Mouse (Mus musculus) cerebellum, adult 11-12 months (tissue): ENCODE measurements around the gene Psmb8.

Source experiments
- DNase-seq: peaks from one replicate; pipeline ENCODE4 v3.0.0; 2022

Psmb8 gene

DNA sequence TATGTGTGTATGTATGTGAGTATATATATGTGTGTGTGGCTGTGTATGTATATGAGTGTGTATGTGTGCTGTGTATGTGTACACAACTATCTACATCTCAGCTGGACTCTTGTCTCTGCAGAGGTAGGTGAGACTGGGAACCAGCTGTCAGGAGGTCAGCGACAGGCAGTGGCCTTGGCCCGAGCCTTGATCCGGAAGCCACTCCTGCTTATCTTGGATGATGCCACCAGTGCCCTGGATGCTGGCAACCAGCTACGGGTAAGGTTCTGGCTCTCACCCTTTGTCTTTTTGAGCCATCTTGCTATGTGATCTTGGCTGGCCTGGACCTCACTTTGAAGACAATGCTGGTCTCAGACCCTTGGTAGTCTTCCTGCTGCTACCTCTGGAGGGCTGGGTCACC is 2.8 kb upstream of the Psmb8 start:
- DNase-seq = no peak

DNA sequence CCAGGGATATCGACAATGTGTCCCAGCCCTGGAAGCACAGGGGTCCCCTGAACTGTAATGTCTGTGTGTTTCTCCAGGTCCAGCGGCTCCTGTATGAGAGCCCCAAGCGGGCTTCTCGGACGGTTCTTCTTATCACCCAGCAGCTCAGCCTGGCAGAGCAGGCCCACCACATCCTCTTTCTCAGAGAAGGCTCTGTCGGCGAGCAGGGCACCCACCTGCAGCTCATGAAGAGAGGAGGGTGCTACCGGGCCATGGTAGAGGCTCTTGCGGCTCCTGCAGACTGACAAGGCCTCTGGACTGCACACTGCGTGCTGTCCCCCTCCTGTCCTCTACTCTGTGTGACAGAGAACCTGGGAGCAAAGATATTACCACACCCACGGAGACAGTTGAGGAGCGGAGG is 1.0 kb upstream of the Psmb8 start:
- DNase-seq = no peak

DNA sequence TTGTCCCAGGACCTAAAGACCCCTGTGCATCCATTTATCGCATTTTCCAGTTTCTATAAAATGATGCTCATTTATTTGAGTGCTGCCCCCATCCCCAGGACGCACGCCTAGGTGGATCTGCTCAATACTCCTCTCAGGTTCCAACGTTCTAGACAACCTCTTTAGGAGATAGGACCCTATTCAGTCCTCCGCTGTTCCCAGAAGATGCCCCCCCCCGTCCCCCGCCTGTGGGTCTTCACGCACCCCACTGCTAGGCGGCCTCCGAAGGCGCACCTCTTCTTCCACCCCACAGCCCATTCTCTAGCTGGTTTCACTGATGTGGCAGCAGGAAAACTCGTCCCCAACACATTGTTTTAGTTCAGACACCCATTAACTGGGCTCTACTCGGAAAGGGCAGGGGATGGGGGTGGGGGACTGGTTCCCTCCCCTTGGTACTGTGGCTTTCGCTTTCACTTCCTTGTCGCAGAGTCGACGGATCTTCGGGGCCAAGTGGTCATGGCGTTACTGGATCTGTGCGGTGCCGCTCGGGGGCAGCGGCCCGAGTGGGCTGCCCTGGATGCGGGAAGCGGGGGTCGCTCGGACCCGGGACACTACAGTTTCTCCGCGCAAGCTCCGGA is 491 bp downstream of the Psmb8 start:
- DNase-seq = no peak

DNA sequence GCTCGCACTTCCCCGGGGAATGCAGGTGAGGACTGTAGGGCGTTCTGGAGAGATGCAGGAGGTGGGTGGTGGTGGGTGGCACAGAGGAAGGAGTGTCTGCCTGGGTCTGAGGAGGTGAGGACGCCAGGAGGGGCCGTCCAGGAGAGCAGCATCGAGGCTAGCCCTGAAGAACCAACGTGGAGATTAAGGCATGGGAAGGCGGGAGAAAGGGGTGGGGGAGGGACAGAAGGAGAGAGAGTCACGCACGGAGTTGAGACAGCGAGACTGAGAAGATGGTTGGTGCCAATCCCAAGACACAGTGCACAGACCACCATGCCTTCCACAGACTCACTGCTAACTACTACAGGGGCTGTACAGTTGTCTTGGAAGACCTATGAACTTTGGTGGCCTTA is 996 bp downstream of the Psmb8 start:
- DNase-seq = no peak

DNA sequence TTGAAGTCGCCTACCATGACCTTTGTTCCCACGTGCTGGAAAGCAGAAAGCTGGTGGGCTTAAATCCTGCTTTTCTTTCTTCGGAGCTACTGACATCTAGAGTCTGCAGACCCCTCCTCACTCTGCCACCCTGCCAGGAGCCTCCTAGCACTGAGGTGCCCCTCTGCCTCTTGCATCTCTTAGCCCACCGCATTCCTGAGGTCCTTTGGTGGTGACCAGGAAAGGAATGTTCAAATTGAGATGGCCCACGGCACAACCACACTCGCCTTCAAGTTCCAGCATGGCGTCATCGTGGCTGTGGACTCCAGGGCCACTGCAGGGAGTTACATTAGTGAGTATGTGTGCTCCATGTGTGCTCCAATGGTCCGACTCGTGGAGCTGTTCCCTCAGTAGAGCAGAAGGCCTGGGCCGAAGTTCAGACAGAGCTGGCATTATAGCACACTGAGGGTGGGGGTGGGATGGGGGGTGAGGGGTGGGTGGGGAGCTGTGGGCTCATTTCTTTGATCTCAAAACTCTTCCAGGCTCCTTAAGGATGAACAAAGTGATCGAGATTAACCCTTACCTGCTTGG is 1.6 kb downstream of the Psmb8 start:
- DNase-seq = no peak

DNA sequence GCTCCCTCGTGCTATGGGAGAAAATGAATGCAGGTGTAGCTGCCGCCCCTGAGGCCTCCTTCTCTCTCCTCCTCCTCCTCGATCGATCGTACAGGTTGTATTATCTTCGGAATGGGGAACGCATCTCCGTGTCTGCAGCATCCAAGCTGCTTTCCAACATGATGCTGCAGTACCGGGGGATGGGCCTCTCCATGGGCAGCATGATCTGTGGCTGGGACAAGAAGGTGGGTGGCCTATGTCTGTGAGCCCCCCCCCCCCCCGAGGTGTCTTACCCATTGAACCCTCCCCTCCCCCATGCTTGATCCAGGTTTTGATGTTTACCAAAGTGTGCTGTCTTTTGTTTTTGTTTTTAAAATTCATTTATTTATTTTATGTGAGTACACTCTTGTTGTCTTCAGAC is 2.5 kb downstream of the Psmb8 start:
- DNase-seq = no peak

DNA sequence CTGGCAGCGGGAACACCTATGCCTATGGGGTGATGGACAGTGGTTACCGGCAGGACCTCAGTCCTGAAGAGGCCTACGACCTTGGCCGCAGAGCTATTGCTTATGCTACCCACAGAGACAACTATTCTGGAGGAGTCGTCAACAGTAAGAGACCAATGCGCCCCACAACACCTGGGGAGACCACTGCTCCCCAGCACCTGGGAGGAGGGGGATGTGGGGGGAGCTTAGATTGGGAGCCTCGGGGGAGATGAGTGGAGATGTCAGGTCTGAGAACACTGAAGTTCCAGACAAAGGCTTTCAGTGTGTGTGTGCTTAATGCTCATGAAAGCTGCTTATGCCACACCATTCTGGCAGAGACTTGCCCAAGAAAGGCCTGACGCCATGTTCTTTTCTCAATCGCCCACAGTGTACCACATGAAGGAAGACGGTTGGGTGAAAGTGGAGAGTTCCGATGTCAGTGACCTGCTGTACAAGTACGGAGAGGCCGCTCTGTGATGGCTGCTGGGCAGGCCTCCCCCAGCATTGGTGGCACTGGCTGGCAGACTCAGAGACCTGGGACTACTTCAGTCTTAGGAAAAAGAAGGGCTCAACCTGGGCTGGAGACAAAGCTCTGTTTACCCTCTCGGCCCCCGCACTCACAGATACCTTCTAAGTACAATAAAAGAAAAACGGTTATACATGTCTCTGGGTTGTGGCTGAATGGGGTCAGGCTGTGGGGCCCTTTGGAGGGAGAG is 3.4 kb downstream of the Psmb8 start:
- no peak for DNase-seq

DNA sequence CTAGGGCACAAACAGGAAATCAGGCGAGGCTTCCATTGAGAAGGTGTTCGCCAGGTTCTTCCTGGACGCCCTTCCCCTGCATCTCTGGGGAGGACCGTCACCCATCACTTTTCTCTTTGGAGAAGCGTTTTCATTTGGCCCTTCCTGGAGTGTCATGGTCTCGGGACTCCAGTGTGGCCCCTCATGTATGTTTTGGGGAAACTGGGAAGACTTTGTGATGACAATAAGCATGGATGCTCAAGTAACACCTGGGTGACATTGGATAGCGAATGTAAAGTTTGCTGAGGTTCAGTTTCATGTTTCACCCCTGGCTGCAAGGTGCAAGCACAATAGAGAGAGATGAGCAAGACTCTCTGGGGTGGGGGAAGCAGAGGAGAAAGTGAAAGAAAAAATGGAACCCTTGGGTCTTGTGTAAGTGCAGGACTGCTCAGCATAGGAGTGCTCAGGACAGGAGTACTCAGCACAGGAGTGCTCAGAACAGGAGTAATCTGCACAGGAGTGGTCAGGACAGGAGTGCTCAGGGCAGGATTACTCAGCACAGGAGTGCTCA is 4.1 kb downstream of the Psmb8 start:
- no peak for DNase-seq

DNA sequence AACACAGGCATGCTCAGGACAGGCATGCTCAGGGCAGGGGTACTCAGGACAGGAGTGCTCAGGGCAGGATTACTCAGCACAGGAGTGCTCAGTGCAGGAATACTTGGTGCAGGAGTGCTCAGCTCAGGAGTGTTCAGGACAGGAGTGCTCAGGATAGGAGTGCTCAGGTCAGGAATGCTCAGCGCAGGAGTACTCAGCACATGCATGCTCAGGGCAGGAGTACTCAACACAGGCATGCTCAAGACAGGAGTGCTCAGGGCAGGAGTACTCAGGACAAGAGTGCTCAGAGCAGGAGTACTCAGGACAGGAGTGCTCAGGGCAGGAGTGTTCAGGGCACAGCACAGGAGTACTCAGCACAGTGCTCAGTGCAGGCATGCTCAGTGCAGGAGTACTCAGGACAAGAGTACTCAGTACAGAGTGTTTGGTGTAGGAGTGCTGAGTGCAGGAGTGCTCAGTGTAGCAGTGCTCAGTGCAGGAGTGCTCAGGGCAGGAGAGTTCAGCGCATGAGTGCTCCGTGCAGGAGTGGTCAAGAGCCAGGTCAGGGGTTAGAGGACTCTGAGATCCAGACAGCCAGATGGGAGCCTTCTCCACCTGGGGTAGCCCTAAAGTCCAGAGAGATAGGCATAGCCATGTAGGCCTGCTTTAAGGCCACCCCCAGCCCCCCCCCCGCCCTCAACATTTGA is 5.4 kb downstream of the Psmb8 start:
- no peak for DNase-seq

DNA sequence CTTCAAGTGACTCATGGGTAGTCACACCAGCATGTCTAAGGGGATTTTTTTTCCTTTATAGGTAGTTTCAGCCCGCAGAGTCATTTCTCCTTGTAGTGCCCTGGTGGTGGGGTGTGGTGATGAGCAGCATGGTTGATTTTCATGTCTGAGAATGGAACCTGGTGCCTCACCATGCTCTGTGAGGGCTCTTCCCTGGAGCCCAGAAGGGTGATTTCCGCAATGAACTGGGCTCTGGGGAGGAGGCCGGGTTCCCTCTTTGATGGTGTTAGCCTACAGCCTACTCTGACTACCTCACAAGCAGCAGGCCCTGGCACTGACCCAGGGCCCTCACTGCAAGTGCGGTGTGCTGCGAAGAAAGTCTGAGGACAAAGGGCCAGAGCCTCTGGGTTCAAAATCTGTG is 5.9 kb downstream of the Psmb8 start, which contains the start of gene Tap2:
Tap2 (plus strand) TSS at position 84 of the 400 bp plus-strand sequence.
- no peak for DNase-seq

DNA sequence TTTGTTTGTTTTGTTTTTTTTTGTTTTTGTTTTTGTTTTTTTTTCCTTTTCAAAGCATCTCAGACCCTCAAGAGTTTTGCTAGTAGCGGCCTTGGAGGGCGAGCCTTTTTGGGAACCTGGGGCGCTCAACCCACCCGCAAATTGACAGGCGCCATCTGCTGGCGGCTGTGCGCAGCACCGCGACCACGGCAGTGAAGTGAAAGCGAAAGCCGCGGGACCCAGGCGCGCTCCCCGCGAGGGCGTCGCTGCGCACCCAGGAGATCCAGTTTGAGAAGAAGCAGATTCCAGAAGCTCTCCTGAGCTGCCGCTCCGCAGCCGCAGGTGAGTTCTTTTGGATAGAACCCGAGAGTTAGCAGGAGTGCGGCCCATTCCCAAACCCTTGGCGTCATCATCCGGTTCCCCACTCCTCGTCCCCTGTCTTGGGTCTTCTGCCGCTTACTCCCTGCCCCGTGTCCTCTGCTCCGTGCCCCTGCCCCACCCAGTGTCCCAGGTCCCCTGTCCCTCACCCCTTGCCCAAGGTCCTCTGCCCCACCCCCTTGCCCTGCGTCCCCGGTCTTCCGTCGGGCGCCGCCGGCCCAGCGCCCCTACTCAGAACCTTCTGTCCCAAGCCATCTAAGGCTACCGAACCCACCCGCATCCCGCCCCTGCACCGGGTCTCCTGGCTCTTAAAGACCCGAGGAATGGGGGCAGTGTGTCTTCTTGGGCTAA is 6.9 kb downstream of the Psmb8 start:
- DNase-seq = peak; percentile 70

DNA sequence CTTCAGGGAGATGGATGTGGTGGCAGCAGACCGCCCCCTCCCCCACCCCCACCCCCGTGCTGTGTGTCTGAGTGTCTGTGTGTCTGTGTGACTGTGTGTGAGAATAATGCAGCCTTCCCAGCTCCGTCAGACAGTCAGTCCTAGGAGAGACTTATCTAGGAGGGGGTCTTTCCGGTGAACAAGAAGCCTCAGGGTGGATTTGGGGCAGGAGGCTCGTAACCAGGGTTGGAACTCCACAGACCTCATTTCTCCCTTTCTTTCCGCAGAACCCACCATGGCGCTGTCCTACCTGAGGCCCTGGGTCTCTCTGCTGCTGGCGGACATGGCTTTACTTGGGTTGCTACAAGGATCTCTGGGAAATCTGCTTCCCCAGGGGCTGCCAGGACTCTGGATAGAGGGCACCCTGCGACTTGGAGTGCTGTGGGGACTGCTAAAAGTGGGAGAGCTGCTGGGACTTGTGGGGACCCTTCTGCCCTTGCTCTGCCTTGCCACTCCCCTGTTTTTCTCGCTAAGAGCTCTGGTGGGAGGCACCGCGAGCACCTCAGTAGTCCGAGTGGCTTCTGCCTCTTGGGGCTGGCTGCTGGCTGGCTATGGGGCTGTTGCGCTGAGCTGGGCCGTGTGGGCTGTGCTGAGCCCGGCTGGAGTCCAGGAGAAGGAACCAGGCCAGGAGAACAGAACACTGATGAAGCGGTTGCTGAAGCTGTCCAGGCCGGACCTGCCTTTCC is 7.7 kb downstream of the Psmb8 start:
- no peak for DNase-seq

DNA sequence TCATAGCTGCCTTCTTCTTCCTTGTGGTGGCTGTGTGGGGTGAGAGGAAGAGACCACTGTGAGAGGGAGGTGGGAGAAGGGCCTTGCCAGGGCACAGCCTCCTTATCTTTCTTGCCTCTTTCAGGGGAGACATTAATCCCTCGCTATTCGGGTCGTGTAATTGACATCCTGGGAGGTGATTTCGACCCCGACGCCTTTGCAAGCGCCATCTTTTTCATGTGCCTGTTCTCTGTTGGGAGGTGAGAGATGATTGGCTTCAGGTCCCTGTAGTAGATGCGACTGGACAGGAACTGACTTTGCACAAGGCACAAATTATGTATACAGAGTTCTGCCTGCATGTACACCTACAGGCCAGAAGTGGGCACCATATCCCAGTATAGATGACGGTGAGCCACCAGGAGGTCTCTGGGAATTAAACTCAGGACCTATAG is 8.2 kb downstream of the Psmb8 start:
- no peak for DNase-seq

DNA sequence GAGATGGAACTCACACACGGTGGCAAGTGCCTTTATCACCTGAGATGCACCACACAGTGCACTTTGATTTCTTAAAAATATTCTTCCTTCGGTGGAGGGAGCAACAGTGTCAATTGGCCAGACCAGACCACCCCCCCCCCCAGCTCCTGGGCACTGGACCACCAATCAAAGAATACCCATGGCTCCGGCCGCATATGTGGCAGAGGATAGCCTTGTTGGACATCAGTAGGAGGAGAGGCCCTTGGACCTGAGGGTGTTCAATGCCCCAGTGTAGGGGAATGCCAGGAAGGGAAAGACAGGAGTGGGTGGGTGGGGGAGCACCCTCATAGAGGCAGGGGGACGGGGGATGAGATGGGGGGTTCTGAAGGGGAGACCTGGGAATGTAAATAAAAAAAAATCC is 9.2 kb downstream of the Psmb8 start:
- no peak for DNase-seq

DNA sequence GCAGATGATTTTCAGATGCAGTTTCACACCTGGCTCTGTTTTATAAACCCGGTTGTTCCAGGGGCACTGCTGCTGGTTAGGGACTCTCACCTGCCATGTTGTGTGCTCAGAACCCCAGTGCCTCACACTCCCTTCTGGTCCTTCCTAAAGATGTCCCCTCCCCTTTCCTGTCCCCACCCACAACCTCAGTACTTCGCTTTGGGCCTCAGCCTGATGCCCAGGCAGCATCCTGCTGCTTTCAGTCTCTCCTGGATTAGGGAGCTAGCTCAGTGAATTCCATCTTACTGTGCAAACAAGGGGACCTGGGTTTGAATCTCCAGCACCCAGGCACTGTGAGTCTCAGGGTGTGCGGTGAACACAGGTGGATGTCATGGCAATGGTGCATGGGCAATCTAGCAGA is 9.9 kb downstream of the Psmb8 start:
- DNase-seq = no peak

DNA sequence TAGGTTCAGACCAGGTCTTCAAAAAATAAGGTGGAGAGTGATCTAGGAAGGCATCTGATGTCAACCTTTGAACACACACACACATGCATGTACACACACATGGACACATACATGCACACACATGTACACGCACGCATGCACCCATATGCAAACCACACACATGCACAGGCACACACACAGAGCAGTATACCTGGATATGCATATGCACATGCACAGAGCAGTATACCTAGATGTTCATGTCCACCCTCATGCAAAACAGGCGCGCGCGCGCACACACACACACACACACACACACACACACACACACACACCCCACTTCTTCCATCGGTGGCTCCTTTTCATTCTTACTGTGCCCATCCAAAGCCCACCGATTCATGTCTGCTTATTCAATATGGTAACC is 10.3 kb downstream of the Psmb8 start:
- no peak for DNase-seq

DNA sequence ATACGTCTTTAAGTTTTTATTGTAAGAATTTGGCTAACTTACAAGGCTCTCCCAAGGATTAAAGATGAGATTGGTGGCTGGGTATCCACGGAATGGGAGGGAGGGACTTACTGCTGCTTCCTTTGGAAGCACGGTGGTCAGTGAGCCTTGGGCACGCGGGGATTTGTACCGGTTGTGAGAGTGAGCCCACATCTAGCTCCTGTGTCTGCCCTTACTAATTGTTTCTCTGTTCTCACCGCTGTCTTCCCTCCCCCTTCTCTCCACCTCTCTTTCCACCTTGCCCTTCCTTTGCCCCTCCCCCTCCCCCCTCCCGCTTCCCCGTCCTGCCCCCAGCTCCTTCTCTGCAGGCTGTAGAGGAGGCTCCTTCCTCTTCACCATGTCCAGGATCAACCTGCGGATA is 10.9 kb downstream of the Psmb8 start:
- no peak for DNase-seq

DNA sequence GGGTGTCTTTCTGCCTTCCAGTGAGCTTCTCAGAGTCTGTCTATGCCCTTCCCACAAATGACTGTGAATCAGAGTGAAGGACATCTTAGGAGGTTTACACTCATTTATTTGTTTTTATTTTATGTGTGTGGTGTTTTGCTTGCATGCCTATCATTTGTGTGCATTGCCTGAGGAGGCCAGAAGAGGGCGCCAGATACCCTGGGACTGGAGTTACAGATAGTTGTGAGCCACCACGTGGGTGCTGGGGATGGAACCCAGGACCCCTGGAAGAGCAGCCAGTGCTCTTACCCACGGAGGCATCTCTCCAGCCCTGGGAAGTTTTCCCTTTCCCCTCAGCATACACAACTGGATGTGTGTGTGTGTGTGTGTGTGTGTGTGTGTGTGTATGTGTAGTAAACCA is 12.2 kb downstream of the Psmb8 start:
- DNase-seq = no peak

DNA sequence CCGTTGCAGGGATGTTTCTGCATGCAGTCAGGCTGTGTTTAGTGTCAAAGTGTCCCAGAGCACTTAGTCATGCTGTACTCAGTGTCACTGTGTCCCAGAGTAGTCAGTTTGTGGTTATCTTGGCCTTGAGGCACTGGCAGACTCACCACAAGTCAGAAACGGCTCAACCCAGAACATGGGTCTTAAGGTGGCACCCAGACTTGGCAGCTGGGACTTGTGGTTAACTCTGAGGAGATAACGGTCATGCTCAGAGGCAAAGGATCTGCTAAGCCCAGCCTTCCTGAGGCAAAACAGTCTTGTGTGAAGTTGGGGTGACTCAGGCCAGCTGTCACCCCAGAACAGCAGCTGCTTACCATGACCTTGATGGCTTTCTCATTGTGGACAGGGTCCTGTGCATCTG is 13.1 kb downstream of the Psmb8 start:
- no peak for DNase-seq

DNA sequence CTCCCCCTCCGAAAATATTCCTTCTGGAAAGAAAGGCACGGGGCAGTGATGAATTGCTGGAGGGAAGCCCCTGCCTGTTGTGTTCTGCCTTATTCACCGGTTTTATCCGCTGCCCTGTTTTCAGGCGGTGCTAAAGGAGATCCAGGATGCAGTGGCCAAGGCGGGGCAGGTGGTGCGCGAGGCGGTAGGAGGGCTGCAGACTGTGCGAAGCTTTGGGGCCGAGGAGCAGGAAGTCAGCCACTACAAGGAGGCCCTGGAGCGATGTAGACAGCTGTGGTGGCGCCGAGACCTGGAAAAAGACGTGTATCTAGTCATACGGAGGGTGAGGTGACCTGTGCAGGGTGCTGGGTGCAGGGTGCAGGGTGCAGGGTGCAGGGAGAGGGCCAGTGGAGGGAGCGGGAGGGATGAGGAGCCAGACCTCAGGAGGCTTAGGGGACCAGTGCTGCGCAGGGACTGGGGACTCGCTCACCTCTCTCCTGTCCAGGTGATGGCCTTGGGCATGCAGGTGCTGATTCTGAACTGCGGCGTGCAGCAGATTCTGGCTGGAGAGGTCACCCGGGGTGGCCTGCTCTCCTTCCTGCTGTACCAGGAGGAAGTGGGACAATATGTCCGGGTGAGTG is 14.3 kb downstream of the Psmb8 start:
- no peak for DNase-seq

DNA sequence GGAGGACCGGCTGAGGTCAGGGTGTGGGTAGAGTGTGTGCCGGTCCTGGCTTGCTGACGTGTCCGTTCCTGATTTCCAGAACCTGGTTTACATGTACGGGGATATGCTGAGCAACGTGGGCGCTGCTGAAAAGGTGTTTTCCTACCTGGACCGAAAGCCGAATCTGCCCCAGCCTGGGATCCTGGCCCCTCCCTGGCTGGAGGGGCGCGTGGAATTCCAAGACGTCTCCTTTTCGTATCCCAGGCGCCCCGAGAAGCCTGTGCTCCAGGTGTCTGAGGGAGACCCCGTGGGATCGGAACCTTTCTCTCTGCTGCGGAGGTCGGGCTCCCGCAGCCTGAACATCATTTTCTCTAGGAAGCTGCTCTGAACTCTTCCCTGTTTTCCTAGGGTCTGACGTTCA is 16.4 kb downstream of the Psmb8 start:
- DNase-seq = no peak

DNA sequence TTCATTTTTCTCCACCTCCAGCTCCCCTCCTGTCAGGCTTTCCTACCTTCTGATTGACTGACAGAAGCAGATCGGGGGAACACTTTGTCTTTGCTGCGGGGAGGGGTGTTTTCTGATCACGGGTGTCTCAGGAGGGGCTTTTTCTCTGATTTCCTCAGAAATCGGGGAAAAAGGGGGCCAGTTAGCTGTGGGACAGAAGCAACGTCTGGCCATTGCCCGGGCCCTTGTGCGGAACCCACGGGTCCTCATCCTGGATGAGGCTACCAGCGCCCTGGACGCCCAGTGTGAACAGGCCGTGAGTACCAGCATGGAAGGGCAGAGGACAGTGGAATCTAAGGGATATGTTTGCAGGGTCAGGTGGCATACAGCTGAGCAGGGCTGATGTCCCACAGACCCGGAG is 17.7 kb downstream of the Psmb8 start:
- no peak for DNase-seq
